Mouse (Mus musculus): ENCODE results near the gene Slc4a8. TPM values are rescaled to one million over a fixed set of nuclear protein-coding genes. Genes with fewer than 3 reads are reported as not detected.
"Not testable (repeated sequence)": the region's sequence is repeated elsewhere in the genome, so short reads cannot be mapped to it uniquely, and the experiment has no call there.

Gene Slc4a8
- total RNA-seq, 1 experiment from 2014 or later, result 10.4 TPM

- DNase-seq, result no peak
These were observed 11.1 kb downstream of the Slc4a8 start for GRCm38 (mm10) chr15:100772685-100773084.

DNA sequence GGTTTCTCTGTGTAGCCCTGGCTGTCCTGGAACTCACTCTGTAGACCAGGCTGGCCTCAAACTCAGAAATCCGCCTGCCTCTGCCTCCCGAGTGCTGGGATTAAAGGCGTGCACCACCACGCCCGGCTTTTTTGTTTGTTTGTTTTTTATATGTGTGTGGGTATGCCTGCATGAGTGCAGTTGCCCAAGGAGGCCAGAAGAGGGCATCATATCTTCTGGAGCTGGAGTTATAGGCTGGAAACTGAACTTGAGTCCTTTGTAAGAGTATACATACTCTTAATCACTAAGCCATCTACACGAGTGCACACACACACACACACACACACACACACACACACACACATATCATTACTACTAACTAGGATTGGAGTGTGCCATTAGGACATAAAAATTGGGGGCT is 12.3 kb downstream of the Slc4a8 start:
- not testable (repeated sequence) for DNase-seq

DNA sequence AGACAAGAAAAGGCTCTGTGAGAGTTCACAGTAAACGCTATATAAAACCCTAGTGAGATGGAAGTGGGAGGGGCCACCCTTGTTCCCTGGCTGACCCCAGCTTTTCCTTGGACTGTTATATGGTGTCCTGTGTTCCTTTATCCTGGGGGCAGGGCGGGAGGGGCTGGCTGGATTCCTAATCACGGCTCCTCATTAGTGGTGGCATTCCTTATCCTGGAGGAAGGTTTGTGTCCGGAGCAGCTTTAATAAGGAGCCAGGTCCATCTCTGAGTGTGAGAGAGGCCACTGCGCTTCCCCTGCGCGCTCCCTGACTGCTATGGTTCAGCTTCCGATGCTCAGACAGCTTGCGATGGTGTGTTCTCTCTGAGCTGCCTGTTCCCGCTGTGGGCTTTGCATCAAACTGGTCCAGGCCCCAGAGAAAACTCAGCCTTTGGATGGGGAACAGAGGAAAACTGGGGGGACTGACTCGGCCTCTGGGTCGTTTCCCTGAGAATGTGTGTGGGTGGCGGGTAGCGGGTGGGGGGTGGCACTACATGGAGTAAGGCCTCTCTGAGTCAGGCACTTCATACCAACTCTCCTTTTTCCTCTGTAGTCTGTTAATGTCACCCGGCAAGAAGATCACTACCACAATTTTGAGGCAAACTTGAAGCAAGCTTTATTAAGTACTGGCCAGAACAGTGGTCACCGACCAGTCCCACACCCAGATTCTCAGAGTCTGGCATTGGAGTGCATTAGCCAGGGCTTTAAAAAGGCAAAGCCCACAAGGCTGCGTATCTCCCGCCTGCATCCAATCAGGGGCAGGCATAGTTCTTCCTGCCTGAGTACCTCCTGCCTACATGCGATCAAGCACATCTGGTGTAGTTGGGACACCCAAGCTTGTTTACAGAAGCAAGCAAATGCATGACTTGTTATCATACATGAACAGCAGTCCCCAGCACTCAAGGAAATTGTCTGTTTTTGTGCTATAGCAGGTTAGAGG is 13.9 kb downstream of the Slc4a8 start:
- DNase-seq, result no peak

DNA sequence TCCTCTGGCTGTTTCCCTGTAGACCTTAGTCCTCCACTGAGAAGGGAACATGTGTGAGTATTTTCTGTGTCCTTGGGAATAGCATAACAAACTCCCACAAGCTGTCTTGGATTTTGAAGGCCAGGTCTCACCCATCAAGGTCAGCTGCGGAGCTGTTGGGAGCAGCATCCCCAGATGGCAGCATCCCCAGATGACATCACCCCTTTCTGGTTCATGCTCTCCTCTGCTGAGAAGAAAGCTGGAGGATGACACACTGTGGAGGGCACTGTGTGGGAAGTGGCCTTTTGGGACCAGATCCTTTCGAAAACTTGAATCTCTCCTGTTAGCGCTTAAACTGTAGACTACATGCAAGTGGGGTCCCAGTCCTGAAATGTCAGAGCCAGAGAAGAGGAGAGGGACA is 14.9 kb downstream of the Slc4a8 start:
- peak; percentile 67 for DNase-seq

DNA sequence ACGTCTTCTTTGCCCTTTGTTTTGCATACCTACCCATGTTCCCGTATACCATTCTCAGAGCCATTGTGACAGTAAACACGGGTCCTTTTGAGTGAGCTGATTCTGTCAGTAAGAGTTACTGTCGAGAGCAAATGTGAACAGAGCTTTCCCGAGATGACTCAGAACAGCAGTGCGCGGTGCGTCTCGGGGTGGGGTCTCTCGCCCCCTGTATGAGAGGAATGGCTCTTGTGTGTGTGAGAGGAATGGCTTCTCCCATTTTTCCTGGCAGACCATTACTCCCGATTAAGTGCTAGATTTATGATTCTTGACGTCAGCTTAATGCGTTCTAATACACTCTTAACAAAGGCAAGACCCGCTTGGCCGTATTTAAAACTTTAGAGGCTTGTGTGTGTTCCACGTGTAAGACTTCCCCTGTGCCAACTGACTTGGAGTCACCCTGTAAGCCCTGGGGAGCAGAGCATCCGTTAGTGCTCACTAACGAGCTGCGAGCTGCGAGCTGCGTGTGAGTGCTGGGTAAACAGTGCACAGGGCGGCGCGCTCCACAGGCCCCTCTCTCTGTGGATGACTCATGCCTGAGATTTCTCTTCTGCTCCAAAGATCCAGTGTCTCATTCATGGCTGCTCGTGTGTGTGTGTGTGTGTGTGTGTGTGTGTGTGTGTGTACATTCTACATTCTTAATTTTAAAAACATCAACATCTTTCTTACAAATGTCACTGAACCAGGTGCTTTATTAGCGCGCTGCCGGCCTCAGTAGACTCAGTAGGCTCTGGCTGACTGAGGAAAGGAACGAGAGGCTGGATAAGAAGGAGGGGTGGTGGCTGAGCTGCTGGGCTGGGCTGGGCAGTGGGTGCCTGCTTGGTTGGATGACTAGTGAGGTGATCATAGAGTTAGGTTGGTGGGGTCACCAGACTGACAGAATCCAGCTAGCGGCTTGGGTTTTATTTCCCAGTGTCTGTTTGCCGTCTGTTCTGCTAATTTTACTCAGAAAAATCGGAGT is 15.8 kb downstream of the Slc4a8 start:
- DNase-seq, result peak; percentile 73

GRCm38 (mm10) chr15:100779896-100780295 is 18.3 kb downstream of the Slc4a8 start:
- no peak for DNase-seq

DNA sequence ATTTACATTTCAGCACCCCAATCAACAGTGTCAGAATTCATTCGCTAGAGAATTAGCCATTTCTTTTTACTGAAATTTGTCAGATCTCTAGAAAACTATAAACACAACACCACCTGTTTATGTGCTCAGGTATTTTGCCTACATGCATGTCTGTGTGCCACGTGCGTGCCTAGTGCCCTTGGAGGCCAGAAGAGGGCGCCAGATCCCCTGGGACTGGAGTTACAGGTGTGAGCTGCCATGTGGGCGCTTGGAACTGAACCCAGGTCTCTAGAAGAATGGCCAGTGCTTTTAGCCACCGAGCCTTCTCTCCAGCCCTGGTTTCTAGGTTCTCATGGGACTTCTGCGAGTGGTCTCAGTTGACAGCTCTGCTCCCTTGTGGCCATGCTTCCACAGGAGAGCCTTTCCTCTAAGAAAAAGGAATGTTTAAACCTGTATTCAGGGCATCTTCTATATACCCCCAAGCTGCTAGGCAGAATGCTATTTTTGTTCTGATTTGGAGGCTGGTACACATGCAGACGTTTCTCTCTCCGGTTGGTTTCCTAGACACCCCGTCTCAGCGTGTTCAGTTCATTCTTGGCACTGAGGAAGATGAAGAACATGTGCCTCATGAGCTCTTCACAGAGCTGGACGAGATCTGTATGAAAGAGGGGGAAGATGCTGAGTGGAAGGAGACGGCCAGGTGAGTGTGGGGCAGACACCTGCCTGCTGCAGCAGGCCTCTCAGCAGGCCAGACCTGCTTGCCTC is 21.9 kb downstream of the Slc4a8 start:
- DNase-seq, result no peak

DNA sequence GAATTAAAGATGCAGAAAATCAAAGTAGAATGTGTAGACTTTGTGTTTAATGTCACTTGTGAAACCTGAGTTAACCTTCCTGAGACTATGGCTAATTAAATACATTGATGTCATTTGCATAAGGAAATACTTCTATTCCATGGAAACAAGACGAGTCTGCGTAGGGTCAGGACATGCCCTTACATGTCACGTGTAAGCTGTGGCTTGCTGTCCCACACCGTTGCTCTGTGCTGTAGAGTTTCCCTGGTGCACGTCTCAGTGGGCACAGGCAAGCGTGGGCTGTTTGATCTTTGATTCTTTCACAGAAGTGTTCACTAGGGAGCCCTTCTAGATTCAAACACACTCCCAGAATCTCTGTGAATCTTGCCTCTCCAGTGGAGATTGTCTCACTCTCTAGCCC is 28.7 kb downstream of the Slc4a8 start:
- no peak for DNase-seq

GRCm38 (mm10) chr15:100792324-100792723 is 30.8 kb downstream of the Slc4a8 start:
- no peak for DNase-seq

DNA sequence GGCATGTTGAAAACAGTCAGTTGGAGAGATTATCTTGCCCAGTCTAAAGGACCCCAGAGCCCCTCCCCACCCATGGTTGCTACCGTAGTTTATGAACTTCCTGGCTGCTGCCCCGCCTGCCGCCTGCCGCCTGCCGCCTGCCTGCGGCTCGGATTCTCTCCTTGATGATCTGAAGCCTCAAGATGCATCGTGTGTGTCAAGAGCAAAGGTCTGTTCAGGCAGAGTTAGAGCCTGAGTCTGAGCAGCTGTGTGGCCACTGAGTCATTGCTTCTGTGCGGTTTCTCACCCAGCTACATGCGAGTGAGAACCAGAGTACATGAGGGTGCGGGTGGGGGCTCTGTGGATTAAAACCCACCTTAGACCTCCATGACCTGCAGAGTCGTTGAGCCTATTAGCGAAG is 39.4 kb downstream of the Slc4a8 start:
- no peak for DNase-seq

DNA sequence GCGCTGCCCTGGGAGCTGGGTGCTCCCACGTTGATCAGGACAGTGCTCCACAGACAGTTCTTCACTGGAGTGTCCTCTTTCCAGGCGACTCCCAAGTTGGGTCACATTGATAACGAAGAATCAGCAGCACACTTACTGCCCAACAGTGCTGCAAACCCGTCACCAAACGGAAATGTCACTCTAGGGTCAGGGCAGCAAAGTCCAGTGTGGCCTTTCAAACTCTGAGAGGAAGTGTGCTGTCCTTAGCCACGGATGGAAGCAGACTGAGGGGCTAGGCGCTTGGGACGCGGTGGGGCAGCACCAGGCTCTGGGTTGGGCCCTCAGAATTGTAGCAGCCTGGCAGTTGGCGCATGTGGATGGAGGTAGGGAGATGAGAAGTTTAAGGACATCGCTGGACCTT is 46.5 kb downstream of the Slc4a8 start:
- DNase-seq, result peak; percentile 18

- DNase-seq, result no peak
These were observed 46.9 kb downstream of the Slc4a8 start for GRCm38 (mm10) chr15:100808484-100808883.

DNA sequence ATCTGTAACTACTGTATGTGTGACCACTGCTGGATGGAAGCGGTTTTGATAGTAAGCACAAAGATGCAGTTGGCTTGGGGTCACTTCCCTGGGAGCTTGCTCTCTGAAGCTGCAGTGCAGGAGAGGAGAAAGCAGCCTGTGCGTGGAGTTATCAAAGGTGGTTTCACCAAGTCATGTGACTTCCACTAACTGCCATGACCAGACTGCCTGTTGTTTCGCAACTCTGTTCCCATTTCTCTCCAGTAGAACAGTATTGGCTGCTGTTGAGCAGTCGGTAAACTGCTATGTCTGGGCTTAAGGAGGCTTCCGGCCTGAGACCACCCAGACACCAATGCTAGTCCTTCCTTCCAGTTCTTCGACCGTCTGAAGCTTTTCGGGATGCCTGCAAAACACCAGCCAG is 48.7 kb downstream of the Slc4a8 start:
- no peak for DNase-seq

- no peak for DNase-seq
These were observed 52.0 kb downstream of the Slc4a8 start for GRCm38 (mm10) chr15:100813501-100813900.

GRCm38 (mm10) chr15:100814066-100814465 is 52.5 kb downstream of the Slc4a8 start:
- DNase-seq, result no peak

DNA sequence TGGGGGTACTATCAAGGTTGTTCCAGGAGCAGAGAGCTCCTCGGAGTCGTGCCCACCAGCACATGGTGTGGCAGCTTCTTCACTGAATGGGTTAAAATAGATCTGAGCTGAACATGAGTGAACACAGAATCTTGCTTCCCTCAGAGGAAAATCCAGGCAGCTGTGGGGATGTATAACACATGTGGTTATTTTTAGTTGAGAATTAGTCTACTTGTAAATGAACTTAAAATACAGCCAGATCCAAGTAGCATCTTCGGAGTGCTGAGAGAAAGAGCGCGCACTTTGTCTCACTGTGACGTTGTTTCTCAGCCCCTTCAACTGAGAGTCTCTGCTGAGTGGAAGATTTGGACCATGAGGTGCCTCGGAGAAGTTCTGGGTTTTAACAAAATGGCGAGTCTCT is 53.8 kb downstream of the Slc4a8 start:
- DNase-seq, result no peak

- DNase-seq, result no peak
These were observed 57.3 kb downstream of the Slc4a8 start for GRCm38 (mm10) chr15:100818860-100819259.

DNA sequence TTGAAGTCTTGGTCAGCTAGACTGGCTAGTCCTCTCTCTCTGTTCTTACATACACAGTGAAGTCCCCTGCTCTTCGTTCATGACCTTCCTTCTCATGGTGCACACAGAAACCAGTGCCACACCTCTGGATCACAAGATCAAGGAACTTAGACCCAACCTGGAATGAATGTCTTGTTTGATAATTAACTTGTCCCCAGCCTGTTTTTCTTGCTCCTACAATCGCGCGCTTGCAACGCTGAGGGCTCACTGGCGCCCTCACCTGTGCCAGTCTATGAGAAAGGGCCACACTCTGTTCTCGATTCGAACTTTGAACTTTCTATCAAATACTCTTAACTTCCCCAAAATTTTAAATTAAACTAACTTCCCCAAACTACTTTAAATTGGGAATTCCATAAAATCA is 60.3 kb downstream of the Slc4a8 start:
- DNase-seq, result no peak

DNA sequence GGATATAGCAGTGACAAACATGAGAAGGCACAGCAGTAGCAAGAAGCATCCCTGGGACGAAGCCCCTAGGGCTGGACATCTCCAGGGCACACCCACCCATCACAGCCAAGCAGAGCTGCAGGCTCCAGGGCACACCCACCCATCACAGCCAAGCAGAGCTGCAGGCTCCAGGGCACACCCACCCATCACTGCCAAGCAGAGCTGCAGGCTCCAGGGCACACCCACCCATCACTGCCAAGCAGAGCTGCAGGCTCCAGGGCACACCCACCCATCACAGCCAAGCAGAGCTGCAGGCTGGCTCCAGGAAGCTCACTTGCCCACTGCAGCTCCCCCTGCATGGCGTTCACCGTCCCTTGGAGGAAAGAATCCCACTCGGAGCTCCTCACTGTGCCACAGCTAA is 60.8 kb downstream of the Slc4a8 start:
- not testable (repeated sequence) for DNase-seq

DNA sequence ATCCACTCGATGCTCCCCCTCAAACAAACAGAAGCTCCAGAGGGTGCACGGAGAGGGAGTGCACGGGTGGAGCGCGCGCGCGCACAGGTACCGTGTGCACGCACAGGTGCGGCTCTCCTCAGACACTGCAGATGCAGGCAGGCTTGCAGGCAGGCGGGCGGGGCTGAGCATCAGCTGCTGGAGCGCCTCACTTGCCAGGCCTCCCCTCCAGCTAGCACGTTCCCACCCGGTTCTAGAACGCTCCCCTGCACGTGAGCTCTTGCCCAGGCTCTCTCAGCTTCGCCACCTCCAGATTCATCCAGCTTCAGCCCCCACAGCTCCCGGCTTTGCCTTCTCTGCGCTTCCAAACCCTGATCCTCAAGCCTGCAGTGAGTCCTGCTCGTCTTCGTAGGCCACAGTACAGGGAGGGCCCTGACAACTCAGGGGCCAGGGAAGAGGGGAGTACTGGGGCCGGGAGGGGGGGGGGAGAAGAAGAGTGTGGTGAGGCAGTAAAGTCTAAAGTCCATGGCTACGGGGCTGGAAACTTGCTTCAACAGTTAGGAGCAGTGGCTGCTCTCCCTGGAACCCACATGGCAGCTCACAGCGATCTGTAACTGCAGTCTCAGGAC is 63.8 kb downstream of the Slc4a8 start:
- DNase-seq, result no peak

- no peak for DNase-seq
These were observed 64.5 kb downstream of the Slc4a8 start for GRCm38 (mm10) chr15:100826076-100826475.

DNA sequence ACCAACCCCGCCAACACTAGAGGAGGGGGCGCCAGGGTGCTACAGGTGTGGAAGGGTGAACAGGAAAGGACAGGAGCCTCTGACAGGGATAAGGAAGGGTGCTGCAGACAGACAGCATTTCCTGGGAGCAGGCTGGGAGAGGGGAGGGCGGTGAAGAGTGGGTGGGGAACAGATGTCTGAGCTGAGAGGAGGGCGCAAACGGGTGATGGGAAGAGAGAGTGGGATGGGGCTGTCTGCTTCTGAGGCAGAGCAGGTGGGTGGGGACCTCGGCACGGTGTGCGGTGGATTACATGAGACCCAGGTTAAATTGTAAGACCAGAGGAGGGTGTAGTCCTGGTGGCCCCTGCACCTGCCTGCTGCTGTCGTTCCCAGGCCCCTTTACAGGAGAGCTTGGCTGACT is 68.2 kb downstream of the Slc4a8 start:
- DNase-seq, result no peak
